Mouse (Mus musculus) spleen, postnatal 36 days (tissue): ENCODE results near the gene Spryd3.

Experiments
- DNase-seq, 2 experiments: peaks; one replicate each; pipeline ENCODE4 v3.0.0; 2022; ENCODE audit warnings: low spot score in 2 of 2, mixed read lengths in 1 of 2

The Spryd3 gene

DNA sequence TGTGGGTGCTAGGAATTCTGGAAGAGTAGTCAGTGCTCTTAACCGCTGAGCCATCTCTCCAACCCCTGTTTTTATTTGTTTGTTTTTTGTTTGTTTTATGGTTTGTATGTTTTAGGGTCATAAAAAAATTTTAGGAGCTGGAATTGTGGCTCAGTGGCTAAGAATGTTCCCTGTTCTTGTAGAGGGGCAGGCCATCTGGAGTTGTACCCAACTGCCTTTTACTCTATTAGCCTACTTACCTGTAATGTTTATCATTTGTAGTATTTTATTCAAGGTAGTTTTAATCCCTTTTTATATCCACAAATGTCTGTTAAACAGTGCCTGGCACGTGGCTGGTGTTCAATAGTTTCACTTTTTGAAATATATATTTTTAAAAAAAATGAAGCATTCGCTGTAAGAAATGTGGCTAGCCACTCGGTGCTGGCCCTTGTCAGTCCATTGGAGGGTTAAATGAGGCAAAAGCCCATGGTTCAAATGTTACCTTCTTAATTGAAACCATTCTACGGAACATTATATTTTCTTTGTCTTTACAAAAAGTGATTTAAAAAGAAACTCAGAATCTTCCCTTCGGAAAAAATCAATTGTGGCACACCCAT, 63.0 kb downstream of the Spryd3 start:
- DNase-seq, result no peak

DNA sequence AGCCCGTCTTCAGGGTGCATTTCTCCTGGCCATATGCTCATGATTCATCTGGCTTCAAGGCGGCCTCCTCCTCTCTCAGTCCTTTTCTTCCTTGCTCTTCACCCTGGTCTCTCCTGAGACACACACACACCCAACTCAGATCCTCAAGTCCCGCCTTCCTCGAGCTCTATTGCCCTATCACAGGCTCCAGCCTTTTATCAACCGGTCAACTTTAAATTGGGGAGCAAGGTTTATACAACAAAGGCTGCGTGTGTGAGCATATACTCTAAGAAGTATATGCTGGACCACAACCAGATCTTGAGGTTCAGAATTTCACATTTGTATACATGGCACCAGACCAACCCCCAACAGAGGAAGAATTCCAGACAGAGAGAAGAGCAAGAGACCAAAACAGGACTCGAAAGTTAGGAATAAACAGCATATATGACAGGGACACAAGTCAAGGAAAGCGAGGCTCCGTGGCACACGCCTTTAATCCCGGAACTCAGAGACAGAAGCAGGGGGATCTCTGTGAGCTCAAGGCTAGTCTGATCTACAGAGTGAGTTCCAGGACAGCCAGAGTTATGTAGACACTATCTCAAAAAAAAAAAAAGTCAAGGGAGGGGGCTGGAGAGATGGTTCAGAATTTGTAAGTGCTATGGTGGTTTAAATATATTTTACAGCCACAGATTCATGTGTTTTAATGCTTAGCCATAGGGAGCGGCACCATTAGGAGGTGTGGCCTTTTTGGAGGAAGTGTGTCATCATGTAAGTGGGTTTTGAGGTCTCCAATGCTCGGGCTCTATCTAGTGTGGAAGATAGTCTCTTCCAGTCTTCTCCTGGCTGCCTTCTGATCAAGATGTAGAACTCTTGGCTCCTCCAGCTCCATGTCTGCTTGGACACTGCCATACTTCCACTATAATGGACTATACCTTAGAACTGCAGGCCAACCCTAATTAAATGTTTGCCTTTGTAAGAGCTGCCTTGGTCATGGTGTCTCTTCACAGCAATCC, 65.3 kb downstream of the Spryd3 start:
- DNase-seq, result no peak
